Mouse (Mus musculus) kidney, adult 18-20 months (tissue): Measurements from ENCODE around the gene Angptl3.

Experiments used
- DNase-seq: peaks from one replicate; pipeline ENCODE4 v3.0.0; 2021

Gene Angptl3

GRCm38 (mm10) chr4:99030686-99031085 is at the start of gene Angptl3:
Angptl3 (plus strand) TSS chr4:99030954.
- DNase-seq, result peak; percentile 38

GRCm38 (mm10) chr4:98984701-98985100 is 46.1 kb upstream of the Angptl3 start:
- no peak for DNase-seq

- DNase-seq, result no peak
Observed at GRCm38 (mm10) chr4:98993491-98993890, 37.3 kb upstream of the Angptl3 start.

- DNase-seq, result no peak
Observed at GRCm38 (mm10) chr4:99005574-99005973, 25.2 kb upstream of the Angptl3 start.

GRCm38 (mm10) chr4:99006319-99006718 is 24.4 kb upstream of the Angptl3 start:
- no peak for DNase-seq

GRCm38 (mm10) chr4:99011039-99011438 is 19.7 kb upstream of the Angptl3 start:
- DNase-seq, result no peak

GRCm38 (mm10) chr4:99022221-99022620 is 8.5 kb upstream of the Angptl3 start:
- DNase-seq, result no peak

GRCm38 (mm10) chr4:99028377-99028776 is 2.4 kb upstream of the Angptl3 start:
- DNase-seq, result no peak

GRCm38 (mm10) chr4:99032921-99033320 is 2.2 kb downstream of the Angptl3 start:
- DNase-seq, result peak; percentile 39

GRCm38 (mm10) chr4:99044854-99045253 is 14.1 kb downstream of the Angptl3 start:
- no peak for DNase-seq

GRCm38 (mm10) chr4:99046471-99046870 is 15.7 kb downstream of the Angptl3 start:
- DNase-seq, result no peak

- DNase-seq, result no peak
Observed at GRCm38 (mm10) chr4:99048581-99048980, 17.8 kb downstream of the Angptl3 start.

GRCm38 (mm10) chr4:99064524-99064923 is 33.8 kb downstream of the Angptl3 start:
- DNase-seq, result no peak

- peak; percentile 16 for DNase-seq
Observed at GRCm38 (mm10) chr4:99068806-99069205, 38.1 kb downstream of the Angptl3 start.

- DNase-seq, result no peak
Observed at GRCm38 (mm10) chr4:99078005-99078404, 47.3 kb downstream of the Angptl3 start.

- DNase-seq, result no peak
Observed at GRCm38 (mm10) chr4:99081169-99081568, 50.4 kb downstream of the Angptl3 start.

- no peak for DNase-seq
Observed at GRCm38 (mm10) chr4:99083862-99084261, 53.1 kb downstream of the Angptl3 start.

- DNase-seq, result no peak
Observed at GRCm38 (mm10) chr4:99087760-99088485, 57.2 kb downstream of the Angptl3 start.

GRCm38 (mm10) chr4:99091151-99091701 is 60.5 kb downstream of the Angptl3 start:
- no peak for DNase-seq

GRCm38 (mm10) chr4:99091777-99092176 is 61.0 kb downstream of the Angptl3 start:
- DNase-seq, result no peak
